Mouse (Mus musculus): ENCODE measurements around the gene Ms4a4d.

Gene Ms4a4d

DNA sequence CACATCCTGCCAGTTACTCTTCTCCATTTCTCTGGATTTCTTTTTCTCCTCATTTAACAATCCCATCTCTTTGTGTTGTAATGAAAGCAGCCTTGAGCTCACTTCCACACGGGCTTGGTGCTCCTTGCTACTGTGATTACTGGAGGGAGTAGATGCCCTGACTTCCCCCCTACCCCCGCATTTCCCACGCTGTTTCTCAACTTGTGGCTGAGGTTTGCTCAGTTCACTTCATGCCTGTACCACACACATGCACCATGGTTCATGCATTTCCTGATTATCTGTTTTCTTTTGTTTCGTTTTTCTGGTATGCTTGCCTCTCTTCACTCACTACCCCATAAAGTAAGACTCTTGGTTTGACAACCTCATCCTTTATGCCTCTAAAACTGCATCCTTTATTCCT is 52.6 kb downstream of the Ms4a4d start:
- no peak for DNase-seq

DNA sequence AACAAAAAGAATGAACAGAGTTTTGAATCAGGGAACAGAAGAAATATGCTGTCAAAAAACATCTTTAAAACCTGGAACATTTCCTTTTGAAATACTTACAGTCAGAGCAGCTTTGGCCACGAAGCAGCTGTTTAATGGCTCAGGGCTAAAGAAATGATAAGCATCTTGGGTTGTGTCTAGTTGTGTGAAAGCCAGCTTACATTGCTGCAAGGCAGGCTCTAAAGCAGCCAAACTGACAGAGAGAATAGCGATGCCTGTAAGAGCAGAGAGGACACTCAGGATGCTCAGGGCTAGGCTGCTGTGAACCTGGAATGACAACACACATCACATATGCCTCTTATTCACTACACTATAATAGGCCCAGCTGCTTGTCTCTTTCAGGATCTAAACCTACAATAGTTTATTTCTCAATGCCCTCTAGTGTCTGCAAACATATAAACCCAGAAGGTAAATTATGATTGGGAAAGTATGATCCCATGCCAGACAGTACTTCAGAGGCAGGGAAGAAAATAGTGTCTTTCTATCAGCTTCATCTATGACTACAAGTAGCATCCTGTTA is 53.4 kb downstream of the Ms4a4d start:
- no peak for DNase-seq

DNA sequence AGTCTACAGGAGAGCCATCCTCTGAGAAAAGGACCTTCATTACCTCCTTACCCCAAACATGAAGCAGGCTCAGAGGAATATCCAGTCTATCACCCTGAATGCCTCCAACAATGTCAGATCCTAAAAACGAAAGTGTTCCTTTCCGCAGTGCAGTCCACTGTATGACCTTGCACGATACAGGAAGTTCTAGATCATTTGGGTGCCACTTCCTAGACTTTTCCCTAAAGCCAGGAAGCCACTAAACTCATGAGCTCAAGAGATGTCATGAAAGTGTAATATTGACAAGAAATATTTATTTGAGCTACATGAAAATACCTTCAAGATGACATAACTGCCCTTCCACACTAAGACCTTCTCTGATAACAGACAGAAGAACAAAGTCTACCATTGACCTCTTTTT is 64.7 kb downstream of the Ms4a4d start:
- DNase-seq, result no peak

DNA sequence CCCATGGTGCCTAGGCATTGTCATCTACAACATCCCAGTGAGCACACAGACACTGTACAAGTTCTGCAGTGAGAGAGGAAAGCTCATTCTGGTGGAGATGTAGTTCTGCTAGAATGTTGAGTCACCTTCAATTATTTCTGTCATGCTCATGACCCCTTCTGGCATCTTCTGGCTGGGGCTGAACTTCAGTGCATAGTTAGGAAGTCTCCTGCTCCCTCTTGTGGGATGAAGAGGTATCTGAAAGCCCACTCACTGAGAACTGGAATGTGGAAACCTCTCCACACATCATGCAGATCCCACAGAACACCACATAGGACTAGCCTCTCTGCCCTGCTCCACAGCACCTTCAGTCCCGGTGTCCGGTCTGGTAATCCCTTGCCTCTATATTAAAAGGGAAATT is 65.4 kb downstream of the Ms4a4d start:
- no peak for DNase-seq

DNA sequence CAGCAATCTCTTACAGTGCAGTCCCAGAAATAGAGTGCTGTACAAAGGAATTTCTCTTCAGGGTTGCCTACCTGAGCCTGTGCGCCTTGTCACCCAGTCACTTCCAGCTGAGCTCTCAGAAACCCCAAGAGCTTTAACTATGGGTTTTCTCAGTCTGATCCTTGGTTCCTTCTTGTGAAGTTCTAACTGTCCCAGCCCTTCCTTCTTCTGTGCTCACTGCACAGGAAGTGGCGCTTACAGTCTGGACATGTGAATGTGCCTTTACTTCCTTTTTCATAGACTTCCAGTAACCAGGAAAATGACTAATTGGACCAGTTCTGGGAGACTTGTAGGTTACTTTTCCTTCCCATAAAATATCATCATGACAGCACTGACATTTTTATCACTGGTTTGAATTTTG is 68.0 kb downstream of the Ms4a4d start, which contains the start of gene Ms4a6d:
TSS of gene Ms4a6d (minus strand) at position 247 of the 400 bp plus-strand sequence.
- no peak for DNase-seq

Measured in cerebellum, postnatal 25 days (tissue).